Mouse (Mus musculus): ENCODE results near the gene Tmprss15.

Tmprss15 gene

GRCm38 (mm10) chr16:79090997-79091396, at the start of gene Tmprss15:
Gene Tmprss15, minus strand, starts transcription at chr16:79091097.
- DNase-seq (ENCODE audit: low read depth, low spot score), result no peak

- DNase-seq (ENCODE audit: low read depth, low spot score), result no peak
These were observed 24.0 kb upstream of the Tmprss15 start for GRCm38 (mm10) chr16:79114879-79115278.

- DNase-seq (ENCODE audit: low read depth, low spot score), result no peak
These were observed 18.6 kb upstream of the Tmprss15 start for GRCm38 (mm10) chr16:79109516-79109915.

GRCm38 (mm10) chr16:79108969-79109368, 18.1 kb upstream of the Tmprss15 start:
- no peak for DNase-seq (ENCODE audit: low read depth, low spot score)

- no peak for DNase-seq (ENCODE audit: low read depth, low spot score)
These were observed 9.4 kb upstream of the Tmprss15 start for GRCm38 (mm10) chr16:79100325-79100724.

GRCm38 (mm10) chr16:79098321-79098720, 7.4 kb upstream of the Tmprss15 start:
- DNase-seq (ENCODE audit: low read depth, low spot score), result no peak

GRCm38 (mm10) chr16:79086550-79086949, 4.3 kb downstream of the Tmprss15 start:
- no peak for DNase-seq (ENCODE audit: low read depth, low spot score)

GRCm38 (mm10) chr16:79063848-79064247, 27.0 kb downstream of the Tmprss15 start:
- DNase-seq (ENCODE audit: low read depth, low spot score), result no peak

GRCm38 (mm10) chr16:79058775-79059558, 31.9 kb downstream of the Tmprss15 start:
- peak; percentile 30 for DNase-seq (ENCODE audit: low read depth, low spot score)

GRCm38 (mm10) chr16:79032593-79032992, 58.3 kb downstream of the Tmprss15 start:
- DNase-seq (ENCODE audit: low read depth, low spot score), result no peak

- DNase-seq (ENCODE audit: low read depth, low spot score), result no peak
These were observed 88.1 kb downstream of the Tmprss15 start for GRCm38 (mm10) chr16:79002812-79003211.

- no peak for DNase-seq (ENCODE audit: low read depth, low spot score)
These were observed 89.2 kb downstream of the Tmprss15 start for GRCm38 (mm10) chr16:79001679-79002078.

- no peak for DNase-seq (ENCODE audit: low read depth, low spot score)
These were observed 114.5 kb downstream of the Tmprss15 start for GRCm38 (mm10) chr16:78976384-78976783.

GRCm38 (mm10) chr16:78974099-78974498, 116.8 kb downstream of the Tmprss15 start:
- no peak for DNase-seq (ENCODE audit: low read depth, low spot score)

- DNase-seq (ENCODE audit: low read depth, low spot score), result peak; percentile 13
These were observed 121.7 kb downstream of the Tmprss15 start for GRCm38 (mm10) chr16:78969091-78969731.

- no peak for DNase-seq (ENCODE audit: low read depth, low spot score)
These were observed 133.5 kb downstream of the Tmprss15 start for GRCm38 (mm10) chr16:78957434-78957833.

GRCm38 (mm10) chr16:78950359-78950758, 140.5 kb downstream of the Tmprss15 start:
- no peak for DNase-seq (ENCODE audit: low read depth, low spot score)

- DNase-seq (ENCODE audit: low read depth, low spot score), result no peak
These were observed 153.1 kb downstream of the Tmprss15 start for GRCm38 (mm10) chr16:78937755-78938154.

GRCm38 (mm10) chr16:78934298-78934697, 156.6 kb downstream of the Tmprss15 start:
- DNase-seq (ENCODE audit: low read depth, low spot score), result no peak

- no peak for DNase-seq (ENCODE audit: low read depth, low spot score)
These were observed 159.4 kb downstream of the Tmprss15 start for GRCm38 (mm10) chr16:78931287-78932025.

GRCm38 (mm10) chr16:78930382-78931286, 160.3 kb downstream of the Tmprss15 start, which contains the start of gene Chodl:
Gene Chodl, plus strand, starts transcription at chr16:78930948.
- peak; percentile 17 for DNase-seq (ENCODE audit: low read depth, low spot score)

Measured in forelimb bud, embryonic 11.5 days (tissue).